Mouse (Mus musculus) megakaryocyte, embryonic 14.5 days (primary cell): Measurements from ENCODE around the gene Ano6. TPM values are rescaled to one million over a fixed set of nuclear protein-coding genes. Genes with fewer than 3 reads are reported as not detected.
A peak's percentile ranks its signal among the peaks of the same experiment; 100 is the strongest.

ENCODE experiments used
- H3K27me3 ChIP-seq: replicated peaks from 2 replicates; pipeline ENCODE3; 2012; ENCODE audit warnings: inconsistent platforms
- H3K36me3 ChIP-seq: replicated peaks from 2 replicates; pipeline ENCODE3; 2012; ENCODE audit warnings: low read length, inconsistent platforms, mixed read lengths
- H3K4me1 ChIP-seq: 2 replicates; pipeline ENCODE4 v1.6.1; 2012; ENCODE audit warnings: inconsistent platforms
- H3K4me3 ChIP-seq: replicated peaks from 2 replicates; pipeline ENCODE3; 2012; ENCODE audit warnings: moderate library complexity, mild to moderate bottlenecking, inconsistent platforms
- H3K9me3 ChIP-seq: 2 replicates; pipeline ENCODE4 v1.6.1; 2012; ENCODE audit warnings: inconsistent platforms
- FLI1 ChIP-seq: IDR thresholded peaks from 2 replicates; pipeline ENCODE4 v1.6.1; 2012; ENCODE audit warnings: low read length, inconsistent platforms, mixed read lengths
- GATA1 ChIP-seq: IDR thresholded peaks from 3 replicates; pipeline ENCODE4 v1.6.1; 2012; ENCODE audit warnings: mixed read lengths, low read length, inconsistent platforms, borderline replicate concordance
- polyA plus RNA-seq: library from polyadenylated mRNA; stranded (reverse); fragments of >175 nt; gene quantifications from 2 replicates; pipeline ENCODE4 v1.2.3, GENCODE M21; 2012; ENCODE audit warnings: low replicate concordance; ENCODE audit not compliant: insufficient read depth

Ano6 gene
- polyA plus RNA-seq, 1 experiment, result 10.3 TPM

- TF ChIP-seq FLI1 (no peak), GATA1 (no peak)
- H3K4me3 ChIP-seq, result peak overlapping the region; percentile 83
- no peaks in the 10 kb centered on the region for H3K27me3 ChIP-seq
- no peaks in the 10 kb centered on the region for H3K9me3 ChIP-seq
- peaks cover 81% of the 10 kb centered on the region for H3K4me1 ChIP-seq
- peaks cover 62% of the 10 kb centered on the region for H3K36me3 ChIP-seq
These were observed 3.3 kb downstream of the Ano6 start for GRCm38 (mm10) chr15:95793748-95794491.

DNA sequence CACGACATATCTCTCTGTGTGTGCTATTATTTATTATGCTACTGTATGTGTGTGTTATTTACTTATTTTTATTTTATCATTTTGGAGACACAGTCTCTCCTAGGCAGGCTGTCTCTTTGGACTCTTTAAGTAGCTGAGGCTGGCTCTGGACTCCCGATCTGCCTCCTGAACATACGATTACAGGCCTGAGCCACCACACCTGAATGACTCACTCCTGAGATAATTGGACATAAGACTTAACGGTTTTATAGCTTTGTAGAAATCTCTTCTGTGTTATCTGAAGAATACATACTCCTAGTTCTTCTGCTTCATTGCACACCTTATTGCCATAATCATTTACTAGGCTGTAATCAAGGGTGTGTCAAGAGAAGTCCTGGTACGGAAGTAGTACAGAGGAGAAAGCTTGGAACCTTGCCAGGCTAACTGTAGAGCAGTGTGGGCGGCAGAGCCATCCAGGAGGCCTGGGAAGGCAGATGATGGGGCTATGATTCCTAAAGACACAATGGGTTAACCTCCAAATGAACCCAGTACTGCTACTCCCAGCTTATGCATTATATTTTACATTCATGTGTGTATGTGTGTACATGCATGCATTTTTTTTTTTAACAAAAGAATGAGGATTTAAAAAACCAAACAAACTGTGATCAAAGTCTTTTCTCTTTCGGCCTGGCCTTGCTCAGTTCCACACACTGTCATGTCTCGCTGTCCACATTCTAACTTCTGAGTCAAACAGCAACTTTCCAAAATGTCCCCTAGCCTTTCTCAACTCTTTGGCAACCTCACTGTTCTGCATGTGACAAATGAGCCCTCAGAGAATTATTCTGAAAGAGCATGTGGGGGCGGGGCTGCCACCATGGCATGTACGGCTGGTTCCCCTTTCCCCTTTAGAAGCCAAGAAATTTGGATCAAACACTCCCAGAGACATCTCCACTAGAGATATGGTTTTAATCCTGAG, 4.2 kb downstream of the Ano6 start:
- H3K36me3 ChIP-seq, result peaks cover 71% of the 10 kb centered on the region
- H3K4me1 ChIP-seq, result peaks cover 87% of the 10 kb centered on the region
- TF ChIP-seq GATA1, result no peak
- TF ChIP-seq FLI1, result no peak
- H3K4me3 ChIP-seq, result peak overlapping the region; percentile 75
- no peaks in the 10 kb centered on the region for H3K9me3 ChIP-seq
- H3K27me3 ChIP-seq, result no peaks in the 10 kb centered on the region

GRCm38 (mm10) chr15:95796062-95796461, 5.4 kb downstream of the Ano6 start:
- Histone ChIP-seq H3K36me3 (peaks cover 83% of the 10 kb centered on the region), H3K4me1 (peaks cover 93% of the 10 kb centered on the region), H3K27me3 (no peaks in the 10 kb centered on the region), H3K9me3 (no peaks in the 10 kb centered on the region), H3K4me3 (peak overlapping the region; percentile 59)
- TF ChIP-seq FLI1, result no peak
- TF ChIP-seq GATA1, result no peak

DNA sequence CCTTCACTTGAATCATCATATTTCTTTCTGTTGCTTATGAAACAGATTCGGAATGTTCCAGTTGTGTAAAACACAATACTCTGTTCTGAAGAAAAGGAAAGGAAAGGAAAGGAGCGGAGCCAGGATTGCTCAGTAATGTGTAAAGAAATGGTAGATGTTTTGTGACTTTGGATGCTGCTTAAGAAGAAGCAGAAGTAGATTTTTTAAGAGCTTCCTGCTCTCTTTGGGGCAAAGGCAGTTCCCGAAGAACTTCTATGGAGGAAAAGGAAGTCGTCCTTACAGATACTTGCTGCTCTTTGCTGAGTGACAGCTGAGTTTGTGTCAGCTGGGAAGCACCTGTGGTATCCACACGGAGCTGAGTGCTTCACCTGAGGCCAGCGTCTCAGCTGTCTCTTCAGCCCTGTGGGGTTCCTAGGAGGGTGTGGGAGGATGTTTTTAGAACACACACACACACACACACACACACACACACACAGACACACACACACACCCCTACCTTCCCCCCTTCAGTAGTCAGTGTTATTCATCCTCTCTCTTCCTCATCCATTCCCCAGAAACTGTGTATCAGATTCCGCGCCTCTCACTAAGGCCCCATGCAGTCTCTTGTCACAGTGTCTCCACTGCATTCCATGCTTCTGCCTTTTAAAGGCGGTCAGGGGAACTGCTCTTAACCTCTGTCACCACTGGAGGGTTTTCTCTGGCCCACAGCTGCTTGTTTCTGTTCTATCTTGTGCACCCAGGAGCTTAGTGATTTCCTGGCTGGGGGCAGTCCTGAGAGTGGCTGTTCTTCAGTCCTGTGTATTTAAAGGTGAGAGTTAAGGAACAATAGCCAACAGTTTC, 6.7 kb downstream of the Ano6 start:
- H3K4me3 ChIP-seq, result peak overlapping the region; percentile 78

GRCm38 (mm10) chr15:95798266-95798665, 7.6 kb downstream of the Ano6 start:
- peak overlapping the region; percentile 62 for H3K4me3 ChIP-seq
- peaks cover 96% of the 10 kb centered on the region for H3K36me3 ChIP-seq
- H3K4me1 ChIP-seq, result peaks cover 98% of the 10 kb centered on the region
- no peaks in the 10 kb centered on the region for H3K9me3 ChIP-seq
- TF ChIP-seq FLI1 (no peak), GATA1 (no peak)
- H3K27me3 ChIP-seq, result no peaks in the 10 kb centered on the region

More for the DNA sequence above, 6.7 kb downstream of the Ano6 start:
- no peaks in the 10 kb centered on the region for H3K27me3 ChIP-seq
- peaks cover 98% of the 10 kb centered on the region for H3K4me1 ChIP-seq
- no peaks in the 10 kb centered on the region for H3K9me3 ChIP-seq
- no peak for TF ChIP-seq FLI1
- TF ChIP-seq GATA1, result no peak
- H3K36me3 ChIP-seq, result peaks cover 94% of the 10 kb centered on the region

- TF ChIP-seq GATA1 (no peak), FLI1 (no peak)
- Histone ChIP-seq H3K9me3 (no peaks in the 10 kb centered on the region), H3K4me1 (peaks cover 98% of the 10 kb centered on the region), H3K36me3 (peaks cover 83% of the 10 kb centered on the region), H3K4me3 (peak overlapping the region; percentile 53), H3K27me3 (no peaks in the 10 kb centered on the region)
These were observed 9.0 kb downstream of the Ano6 start for GRCm38 (mm10) chr15:95799632-95800031.

- TF ChIP-seq GATA1 (no peak), FLI1 (no peak)
- Histone ChIP-seq H3K4me3 (no peak overlapping the region), H3K4me1 (peaks cover 98% of the 10 kb centered on the region), H3K9me3 (no peaks in the 10 kb centered on the region), H3K27me3 (no peaks in the 10 kb centered on the region), H3K36me3 (peaks cover 82% of the 10 kb centered on the region)
These were observed 9.4 kb downstream of the Ano6 start for GRCm38 (mm10) chr15:95800051-95800450.

- TF ChIP-seq FLI1 (no peak), GATA1 (no peak)
- Histone ChIP-seq H3K27me3 (no peaks in the 10 kb centered on the region), H3K9me3 (no peaks in the 10 kb centered on the region), H3K4me1 (peaks cover 98% of the 10 kb centered on the region), H3K4me3 (no peak overlapping the region), H3K36me3 (peaks cover 74% of the 10 kb centered on the region)
These were observed 10.8 kb downstream of the Ano6 start for GRCm38 (mm10) chr15:95801261-95801979.

- peak overlapping the region; percentile 28 for H3K4me3 ChIP-seq
- peaks cover 99% of the 10 kb centered on the region for H3K4me1 ChIP-seq
These were observed 11.5 kb downstream of the Ano6 start for GRCm38 (mm10) chr15:95802140-95802539.

More at GRCm38 (mm10) chr15:95802140-95802539, 11.5 kb downstream of the Ano6 start:
- TF ChIP-seq FLI1, result no peak
- TF ChIP-seq GATA1, result no peak
- no peaks in the 10 kb centered on the region for H3K27me3 ChIP-seq
- peaks cover 74% of the 10 kb centered on the region for H3K36me3 ChIP-seq
- no peaks in the 10 kb centered on the region for H3K9me3 ChIP-seq
